Mouse (Mus musculus) myocyte (in vitro differentiated cells): Measurements from ENCODE around the gene Ttc12.

Source experiments
- CEBPB ChIP-seq: IDR thresholded peaks from 2 replicates; pipeline ENCODE4 v1.6.1; 2011; ENCODE audit warnings: mild to moderate bottlenecking, moderate library complexity; ENCODE audit not compliant: poor library complexity, insufficient read depth, severe bottlenecking
- E2F4 ChIP-seq: IDR thresholded peaks from one replicate; pipeline ENCODE4 v1.6.1; 2011; ENCODE audit warnings: mild to moderate bottlenecking, control low read depth, moderate library complexity; ENCODE audit not compliant: insufficient read depth
- MAX ChIP-seq: IDR thresholded peaks from one replicate; pipeline ENCODE4 v1.6.1; 2011; ENCODE audit warnings: low read depth, mild to moderate bottlenecking, control low read depth
- MYOD1 ChIP-seq, 3 experiments: IDR thresholded peaks; one replicate each; pipeline ENCODE4 v1.6.1; 2011; ENCODE audit warnings: control low read depth in 2 of 3, low read depth in 2 of 3, mild to moderate bottlenecking in 2 of 3, moderate library complexity in 1 of 3; ENCODE audit not compliant: insufficient read length in 2 of 3, control insufficient read depth in 1 of 3
- MYOG ChIP-seq, 3 experiments: IDR thresholded peaks; one replicate each; pipeline ENCODE4 v1.6.1; 2011; ENCODE audit warnings: control low read depth in 2 of 3, low read depth in 2 of 3, mild to moderate bottlenecking in 2 of 3; ENCODE audit not compliant: insufficient read length in 2 of 3, control insufficient read depth in 1 of 3, insufficient read depth in 1 of 3
- POLR2A ChIP-seq: IDR thresholded peaks from one replicate; pipeline ENCODE4 v1.6.1; 2011; ENCODE audit warnings: low read depth, mild to moderate bottlenecking, control low read depth, moderate library complexity; ENCODE audit not compliant: insufficient read length
- POLR2AphosphoS2 ChIP-seq: IDR thresholded peaks from one replicate; pipeline ENCODE4 v1.6.1; 2011; ENCODE audit warnings: low read depth, control low read depth; ENCODE audit not compliant: insufficient read length
- REST ChIP-seq: IDR thresholded peaks from one replicate; pipeline ENCODE4 v1.6.1; 2011; ENCODE audit warnings: mild to moderate bottlenecking, control low read depth, moderate library complexity; ENCODE audit not compliant: insufficient read depth, insufficient read length
- TCF12 ChIP-seq: IDR thresholded peaks from one replicate; pipeline ENCODE4 v1.6.1; 2011; ENCODE audit warnings: mild to moderate bottlenecking, control low read depth; ENCODE audit not compliant: poor library complexity, insufficient read depth, severe bottlenecking
- USF1 ChIP-seq: IDR thresholded peaks from one replicate; pipeline ENCODE4 v1.6.1; 2011; ENCODE audit warnings: low read depth, mild to moderate bottlenecking, control low read depth, moderate library complexity

DNA sequence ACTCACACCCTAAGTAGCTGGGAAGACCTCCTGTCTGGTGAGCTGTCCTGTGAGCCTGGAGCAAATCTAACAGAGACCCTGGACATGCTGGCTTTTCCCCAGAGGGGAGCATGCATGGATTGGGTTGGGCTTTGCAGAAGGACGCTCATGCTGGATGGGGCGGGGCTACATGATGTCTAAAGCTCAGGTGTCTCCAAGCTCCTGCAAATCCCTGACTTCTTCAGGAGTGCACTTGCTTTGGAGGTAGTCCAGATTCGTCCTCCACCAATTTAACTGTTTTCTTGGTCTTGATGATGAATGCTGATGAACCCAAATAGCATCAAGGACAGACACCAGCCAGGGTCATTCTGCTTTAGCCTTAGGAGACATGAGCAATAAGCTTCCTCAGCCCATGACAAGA is 35.5 kb downstream of the Ttc12 start:
- TF ChIP-seq USF1 (no peak), POLR2AphosphoS2 (no peak), E2F4 (no peak), POLR2A (no peak), CEBPB (no peak), MAX (no peak), REST (no peak), TCF12 (no peak), MYOD1 (IDR thresholded peaks at IDR 0.05; ENCODE audit: control insufficient read depth in 1 of 3, insufficient read length in 2 of 3, low read depth in 2 of 3) (no peak), MYOG (IDR thresholded peaks at IDR 0.05; ENCODE audit: control insufficient read depth in 1 of 3, insufficient read depth in 1 of 3, insufficient read length in 2 of 3, low read depth in 2 of 3) (no peak)
